Mouse (Mus musculus) gastrocnemius, postnatal 10 days (tissue): ENCODE measurements around the gene Ell3. TPM values are rescaled to one million over a fixed set of nuclear protein-coding genes. Genes with fewer than 3 reads are reported as not detected.
"Not testable (repeated sequence)": the region's sequence is repeated elsewhere in the genome, so short reads cannot be mapped to it uniquely, and the experiment has no call there.

ENCODE experiments used
- DNase-seq: peaks from one replicate; pipeline ENCODE4 v3.0.0; 2021; ENCODE audit warnings: mixed read lengths
- long read RNA-seq, 2 experiments: library from polyadenylated mRNA; stranded (forward); transcript quantifications; one replicate each; pipeline ENCODE4 v2.0.0; 2021
- total RNA-seq, 2 experiments: library from RNA; stranded (reverse); gene quantifications; 2 replicates each; pipeline ENCODE4 v1.2.3; 2021

Gene Ell3
- not detected for total RNA-seq
- long read RNA-seq, experiment 1, result 0 reads
- long read RNA-seq, experiment 2, result 0 reads

- no peak for DNase-seq
Measured at GRCm38 (mm10) chr2:121444178-121444577, at the start of gene Ell3. Gene Ell3 (minus strand): TSS chr2:121444278.

- DNase-seq, result not testable (repeated sequence)
Measured at GRCm38 (mm10) chr2:121484403-121484802, 40.3 kb upstream of the Ell3 start.

- DNase-seq, result no peak
Measured at GRCm38 (mm10) chr2:121483576-121483975, 39.5 kb upstream of the Ell3 start.

- not testable (repeated sequence) for DNase-seq
Measured at GRCm38 (mm10) chr2:121480916-121481315, 36.8 kb upstream of the Ell3 start.

GRCm38 (mm10) chr2:121480498-121480897 lies 36.4 kb upstream of the Ell3 start:
- no peak for DNase-seq

- no peak for DNase-seq
Measured at GRCm38 (mm10) chr2:121477491-121478266, 33.6 kb upstream of the Ell3 start.

- DNase-seq, result not testable (repeated sequence)
Measured at GRCm38 (mm10) chr2:121475306-121475705, 31.2 kb upstream of the Ell3 start.

GRCm38 (mm10) chr2:121474180-121474535 lies 30.1 kb upstream of the Ell3 start:
- DNase-seq, result no peak

- peak; percentile 68 for DNase-seq
Measured at GRCm38 (mm10) chr2:121473301-121474179, 29.5 kb upstream of the Ell3 start, which contains the start of gene Mfap1b. Gene Mfap1b (minus strand): TSS chr2:121474067.

GRCm38 (mm10) chr2:121472783-121473182 lies 28.7 kb upstream of the Ell3 start:
- DNase-seq, result not testable (repeated sequence)

- DNase-seq, result not testable (repeated sequence)
Measured at GRCm38 (mm10) chr2:121468982-121469381, 24.9 kb upstream of the Ell3 start.

- DNase-seq, result no peak
Measured at GRCm38 (mm10) chr2:121460071-121460470, 16.0 kb upstream of the Ell3 start.

- DNase-seq, result peak; percentile 78
Measured at GRCm38 (mm10) chr2:121456692-121457642, 12.9 kb upstream of the Ell3 start, which contains the start of gene Serinc4. Gene Serinc4 (minus strand): TSS chr2:121456781.

- no peak for DNase-seq
Measured at GRCm38 (mm10) chr2:121455534-121455933, 11.5 kb upstream of the Ell3 start.

GRCm38 (mm10) chr2:121453917-121454316 lies 9.8 kb upstream of the Ell3 start:
- DNase-seq, result no peak

- DNase-seq, result no peak
Measured at GRCm38 (mm10) chr2:121452990-121453389, 8.9 kb upstream of the Ell3 start, which contains the start of gene Hypk. Gene Hypk (plus strand): TSS chr2:121453290.

GRCm38 (mm10) chr2:121452361-121452760 lies 8.3 kb upstream of the Ell3 start:
- no peak for DNase-seq

GRCm38 (mm10) chr2:121450093-121450492 lies 6.0 kb upstream of the Ell3 start:
- DNase-seq, result no peak

- DNase-seq, result peak; percentile 56
Measured at GRCm38 (mm10) chr2:121449545-121450011, 5.5 kb upstream of the Ell3 start.

GRCm38 (mm10) chr2:121448739-121449535 lies 4.9 kb upstream of the Ell3 start, which contains the start of gene Serf2:
Gene Serf2 (plus strand): TSS chr2:121449195.
- peak; percentile 100 for DNase-seq

GRCm38 (mm10) chr2:121448136-121448535 lies 4.1 kb upstream of the Ell3 start:
- peak; percentile 38 for DNase-seq
